In the genomic region with DNA sequence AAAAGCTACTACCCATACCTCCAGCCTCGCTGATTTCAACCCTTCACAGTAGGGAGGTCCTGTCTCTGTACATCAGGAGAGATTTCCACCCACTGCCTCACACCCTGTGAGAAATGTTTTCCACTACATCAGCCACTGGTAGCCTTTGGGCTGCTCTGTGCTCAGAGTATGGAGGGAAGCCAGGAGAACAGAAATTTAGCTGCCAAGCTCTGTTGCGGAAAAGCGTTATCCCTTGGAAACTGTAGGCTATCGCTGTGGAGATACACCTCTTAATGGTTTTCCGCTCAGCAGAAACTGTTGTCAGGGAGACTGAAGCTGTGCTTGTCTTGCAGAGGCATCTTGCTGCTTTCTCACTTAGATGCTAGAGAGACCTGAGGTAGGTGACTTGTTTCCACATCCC, we compare ENCODE assay signal across 15 mouse cellular contexts.
A peak's percentile ranks its signal among the peaks of the same experiment; 100 is the strongest.
DNase-seq lines count a peak whose midpoint lies in the region; ATAC-seq lines count a peak whose summit lies in the region.
"Had no signal": no experiment of that assay in that cellular context is flagged by ENCODE, and none has a peak within 500 bp of the region (broad histone marks: within the 10 kb centered on the region; RNA-seq: fewer than 3 reads in every experiment).

No protein-coding gene starts in this region.

- ATAC-seq in CD4-positive, CD25-positive, alpha-beta regulatory T cell, adult 4 months: no peak
- no peak for ATAC-seq in hindbrain, embryonic 13.5 days (ENCODE audit: low FRiP score)
- ATAC-seq in hindbrain, embryonic 14.5 days (ENCODE audit: low FRiP score): no peak
- ATAC-seq in limb, embryonic 15.5 days (ENCODE audit: insufficient number of reproducible peaks, low FRiP score, low TSS enrichment, low read depth): peak; percentile 83; the same call in 1 of the 2 replicates
- ATAC-seq: lung, postnatal 0 days had no signal

- H3K4me2 ChIP-seq in hindbrain, embryonic 13.5 days: no peak overlapping the region
- H3K4me2 ChIP-seq in hindbrain, embryonic 14.5 days (replicated peaks): no peak overlapping the region
- H3K4me2 ChIP-seq in limb, embryonic 15.5 days: no peak overlapping the region
- H3K4me2 ChIP-seq: embryonic facial prominence, embryonic 13.5 days; limb, embryonic 12.5 days had no signal

- no peaks in the 10 kb centered on the region for H3K36me3 ChIP-seq in hindbrain, embryonic 13.5 days
- H3K36me3 ChIP-seq in hindbrain, embryonic 14.5 days (replicated peaks; ENCODE audit: control insufficient read depth, insufficient read depth): no peaks in the 10 kb centered on the region
- no peaks in the 10 kb centered on the region for H3K36me3 ChIP-seq in limb, embryonic 15.5 days
- H3K36me3 ChIP-seq: embryonic facial prominence, embryonic 13.5 days; limb, embryonic 12.5 days had no signal

- H3K9me3 ChIP-seq in hindbrain, embryonic 13.5 days: no peaks in the 10 kb centered on the region; the same call in 1 of the 2 replicates
- H3K9me3 ChIP-seq in hindbrain, embryonic 14.5 days (ENCODE audit: control insufficient read depth, low read length): no peaks in the 10 kb centered on the region
- H3K9me3 ChIP-seq in limb, embryonic 15.5 days: 0 out of 2 replicates have a peak, but pooled peaks cover 4% of the 10 kb centered on the region
- H3K9me3 ChIP-seq: embryonic facial prominence, embryonic 13.5 days had no signal

- WGBS in hindbrain, embryonic 13.5 days: 75% methylated on average over 5 of the region's 5 CpGs
- whole genome bisulfite sequencing in hindbrain, embryonic 14.5 days: 65% methylated on average over 5 of the region's 5 CpGs
- 47% methylated on average over 5 of the region's 5 CpGs for WGBS in limb, embryonic 15.5 days

- H3K27ac ChIP-seq in hindbrain, embryonic 13.5 days: peak overlapping the region; percentile 18; the same call in 1 of the 2 replicates
- no peak overlapping the region for H3K27ac ChIP-seq in hindbrain, embryonic 14.5 days
- peak overlapping the region; percentile 75 for H3K27ac ChIP-seq in limb, embryonic 15.5 days
- H3K27ac ChIP-seq: embryonic facial prominence, embryonic 13.5 days; heart, adult 2 months; kidney, postnatal 0 days; limb, embryonic 12.5 days had no signal

- DNase-seq in CD4-positive, CD25-positive, alpha-beta regulatory T cell, adult 2 months (ENCODE audit: low read depth, low spot score): peak; percentile 48
- no peak for DNase-seq in hindbrain, embryonic 14.5 days (ENCODE audit: low spot score)
- DNase-seq in retina, postnatal 1 day: peak; percentile 21
- no peak for DNase-seq in retina, embryonic 14.5 days (ENCODE audit: low spot score)
- no peak for DNase-seq in thymus, postnatal 25 days
- DNase-seq: adrenal gland, postnatal 14 days; cerebellum, adult 9-10 months had no signal

- no peak overlapping the region for H3K9ac ChIP-seq in hindbrain, embryonic 13.5 days
- H3K9ac ChIP-seq in hindbrain, embryonic 14.5 days: no peak overlapping the region
- H3K9ac ChIP-seq in limb, embryonic 15.5 days: no peak overlapping the region
- H3K9ac ChIP-seq: embryonic facial prominence, embryonic 13.5 days; limb, embryonic 12.5 days had no signal

- peaks cover 16% of the 10 kb centered on the region for H3K4me1 ChIP-seq in hindbrain, embryonic 13.5 days (replicated peaks)
- peaks cover 5% of the 10 kb centered on the region; the same call in 1 of the 2 replicates for H3K4me1 ChIP-seq in hindbrain, embryonic 14.5 days (replicated peaks; ENCODE audit: control insufficient read depth, insufficient read depth, low read length)
- H3K4me1 ChIP-seq in limb, embryonic 15.5 days: peaks cover 12% of the 10 kb centered on the region

- no peak overlapping the region for H3K4me3 ChIP-seq in hindbrain, embryonic 13.5 days
- H3K4me3 ChIP-seq in hindbrain, embryonic 14.5 days (replicated peaks; ENCODE audit: low read length): no peak overlapping the region
- H3K4me3 ChIP-seq in limb, embryonic 15.5 days: no peak overlapping the region
- H3K4me3 ChIP-seq: embryonic facial prominence, embryonic 13.5 days; heart, adult 2 months; limb, embryonic 12.5 days had no signal

- no peaks in the 10 kb centered on the region for H3K27me3 ChIP-seq in hindbrain, embryonic 13.5 days
- H3K27me3 ChIP-seq in hindbrain, embryonic 14.5 days (ENCODE audit: control insufficient read depth, insufficient read depth, low read length): no peaks in the 10 kb centered on the region
- no peaks in the 10 kb centered on the region for H3K27me3 ChIP-seq in limb, embryonic 15.5 days
- H3K27me3 ChIP-seq: embryonic facial prominence, embryonic 13.5 days; limb, embryonic 12.5 days had no signal

Comparison
In these comparisons a context has a peak if more than half of its experiments do, and no peak if none do; other contexts are left out.
1. DNase-seq: peak in CD4-positive, CD25-positive, alpha-beta regulatory T cell, adult 2 months (single experiment) and retina, postnatal 1 day (single experiment); none in hindbrain, embryonic 14.5 days (single experiment), retina, embryonic 14.5 days (single experiment) and thymus, postnatal 25 days (single experiment).